Mouse (Mus musculus) kidney, embryonic 15.5 days (tissue): ENCODE results near the gene Gm11634. TPM values are rescaled to one million over a fixed set of nuclear protein-coding genes. Genes with fewer than 3 reads are reported as not detected.
"Not testable (repeated sequence)": the region's sequence is repeated elsewhere in the genome, so short reads cannot be mapped to it uniquely, and the experiment has no call there.

Source experiments
- ATAC-seq: fragments of 200-750 bp; cut with Nextera tagmentation; replicated peaks from 2 replicates; pipeline ENCODE4 v1.8.0; 2017; ENCODE audit warnings: moderate TSS enrichment; ENCODE audit not compliant: low FRiP score
- H3K27ac ChIP-seq: fragments of 300-500 bp; sonication (generic); 2 replicates; pipeline ENCODE4 v1.5.1; 2015; ENCODE audit warnings: mild to moderate bottlenecking, inconsistent platforms
- H3K27me3 ChIP-seq: fragments of 300-500 bp; sonication (generic); 2 replicates; pipeline ENCODE4 v1.6.1; 2015; ENCODE audit warnings: inconsistent platforms
- H3K36me3 ChIP-seq: fragments of 300-500 bp; sonication (generic); 2 replicates; pipeline ENCODE4 v1.6.1; 2015; ENCODE audit warnings: inconsistent platforms
- H3K4me1 ChIP-seq: fragments of 300-500 bp; sonication (generic); 2 replicates; pipeline ENCODE4 v1.6.1; 2015; ENCODE audit warnings: inconsistent platforms
- H3K4me2 ChIP-seq: fragments of 300-500 bp; sonication (generic); 2 replicates; pipeline ENCODE4 v1.6.1; 2015; ENCODE audit warnings: moderate library complexity, mild to moderate bottlenecking, inconsistent platforms
- H3K4me3 ChIP-seq: fragments of 300-500 bp; sonication (generic); replicated peaks from 2 replicates; pipeline ENCODE4 v1.5.1; 2015; ENCODE audit warnings: mild to moderate bottlenecking, inconsistent platforms
- H3K9ac ChIP-seq: fragments of 300-500 bp; sonication (generic); 2 replicates; pipeline ENCODE4 v1.6.1; 2015; ENCODE audit warnings: mild to moderate bottlenecking, inconsistent platforms
- H3K9me3 ChIP-seq: fragments of 300-500 bp; sonication (generic); replicated peaks from 2 replicates; pipeline ENCODE4 v1.6.1; 2016; ENCODE audit warnings: inconsistent platforms
- WGBS: fragments of 180-500 bp; shearing (Covaris S2); methylation state at CpG from one replicate; pipeline ENCODE4 v1.1.7; 2015; ENCODE audit warnings: mixed read lengths; 5-methylcytosine and 5-hydroxymethylcytosine counted together
- polyA plus RNA-seq: library from polyadenylated mRNA; unstranded; fragments of >200 nt; fragmentation: Nextera tagmentation; extraction: Ambion mirVana; gene quantifications from 2 replicates; pipeline ENCODE4 v1.2.1, GENCODE M21; 2015

The Gm11634 gene
- not detected in 2 replicates for polyA plus RNA-seq

GRCm38 (mm10) chr11:101599156-101599555 lies at the start of gene Gm11634:
Gene Gm11634 (minus strand): TSS chr11:101599256.
- Histone ChIP-seq H3K4me2 (no peak within 1 kb of the TSS), H3K9me3 (no peaks in the 10 kb centered on the region), H3K9ac (no peak within 1 kb of the TSS), H3K36me3 (no peaks in the 10 kb centered on the region), H3K27me3 (0 out of 2 replicates have a peak, but pooled peaks cover 10% of the 10 kb centered on the region), H3K27ac (no peak within 1 kb of the TSS), H3K4me1 (peaks cover 1% of the 10 kb centered on the region; the same call in 1 of the 2 replicates), H3K4me3 (no peak within 1 kb of the TSS)
- 78% methylated on average over 6 of the region's 6 CpGs for WGBS
- ATAC-seq, result no peak

GRCm38 (mm10) chr11:101647093-101647492 lies 48.0 kb upstream of the Gm11634 start:
- 93% methylated on average over 10 of the region's 10 CpGs for WGBS
- not testable (repeated sequence) for H3K27ac ChIP-seq

GRCm38 (mm10) chr11:101646283-101646794 lies 47.3 kb upstream of the Gm11634 start:
- H3K4me2 ChIP-seq, result peak overlapping the region; percentile 56
- not testable (repeated sequence) for H3K9me3 ChIP-seq, H3K27me3 ChIP-seq, H3K36me3 ChIP-seq, ATAC-seq, H3K4me1 ChIP-seq
- H3K27ac ChIP-seq, result peak overlapping the region; percentile 93
- peak overlapping the region; percentile 38 for H3K4me3 ChIP-seq
- H3K9ac ChIP-seq, result peak overlapping the region; percentile 39; the same call in 1 of the 2 replicates
- WGBS, result 11% methylated on average over 16 of the region's 16 CpGs

More at GRCm38 (mm10) chr11:101647093-101647492, 48.0 kb upstream of the Gm11634 start:
- not testable (repeated sequence) for H3K36me3 ChIP-seq, H3K9me3 ChIP-seq, H3K4me3 ChIP-seq, H3K4me2 ChIP-seq, H3K4me1 ChIP-seq, ATAC-seq, H3K9ac ChIP-seq, H3K27me3 ChIP-seq

GRCm38 (mm10) chr11:101645411-101646282 lies 46.6 kb upstream of the Gm11634 start:
- H3K9me3 ChIP-seq, result not testable (repeated sequence)
- peak overlapping the region; percentile 39; the same call in 1 of the 2 replicates for H3K9ac ChIP-seq

GRCm38 (mm10) chr11:101645043-101645410 lies 46.0 kb upstream of the Gm11634 start:
- H3K4me3 ChIP-seq, H3K4me2 ChIP-seq, H3K9ac ChIP-seq, H3K36me3 ChIP-seq, ATAC-seq, H3K9me3 ChIP-seq, H3K27me3 ChIP-seq: not testable (repeated sequence)
- peak overlapping the region; percentile 75 for H3K27ac ChIP-seq
- peaks cover 10% of the 10 kb centered on the region; the same call in 1 of the 2 replicates for H3K4me1 ChIP-seq
- 1% methylated on average over 4 of the region's 4 CpGs for WGBS

More at GRCm38 (mm10) chr11:101645411-101646282, 46.6 kb upstream of the Gm11634 start:
- Histone ChIP-seq H3K27ac (peak overlapping the region; percentile 93), H3K4me1 (peaks cover 10% of the 10 kb centered on the region; the same call in 1 of the 2 replicates), H3K4me2 (peak overlapping the region; percentile 56), H3K4me3 (peak overlapping the region; percentile 38)
- WGBS, result under 1% methylated on average over 45 of the region's 56 CpGs
- not testable (repeated sequence) for H3K27me3 ChIP-seq, H3K36me3 ChIP-seq
- ATAC-seq, result peak; percentile 87

- no peaks in the 10 kb centered on the region for H3K9me3 ChIP-seq
- H3K4me1 ChIP-seq, result peaks cover 10% of the 10 kb centered on the region; the same call in 1 of the 2 replicates
- no peak overlapping the region for H3K4me2 ChIP-seq
- ATAC-seq, result no peak
- no peaks in the 10 kb centered on the region for H3K36me3 ChIP-seq
- H3K27me3 ChIP-seq, result no peaks in the 10 kb centered on the region
- 68% methylated on average over 3 of the region's 3 CpGs for WGBS
- no peak overlapping the region for H3K9ac ChIP-seq
- H3K27ac ChIP-seq, result 0 out of 2 replicates have a peak overlapping the region, but pooled peaks have one; percentile 75
- H3K4me3 ChIP-seq, result no peak overlapping the region
Observed at GRCm38 (mm10) chr11:101644591-101644990, 45.5 kb upstream of the Gm11634 start.

- no peaks in the 10 kb centered on the region for H3K9me3 ChIP-seq
- no peak for ATAC-seq
- 57% methylated on average over 5 of the region's 5 CpGs for WGBS
- H3K4me2 ChIP-seq, result no peak overlapping the region
- 0 out of 2 replicates have a peak overlapping the region, but pooled peaks have one; percentile 75 for H3K27ac ChIP-seq
- peaks cover 10% of the 10 kb centered on the region; the same call in 1 of the 2 replicates for H3K4me1 ChIP-seq
- no peaks in the 10 kb centered on the region for H3K36me3 ChIP-seq
- H3K27me3 ChIP-seq, result no peaks in the 10 kb centered on the region
- no peak overlapping the region for H3K9ac ChIP-seq
- no peak overlapping the region for H3K4me3 ChIP-seq
Observed at GRCm38 (mm10) chr11:101642931-101643330, 43.9 kb upstream of the Gm11634 start.

GRCm38 (mm10) chr11:101641710-101642642 lies 42.9 kb upstream of the Gm11634 start:
- H3K4me3 ChIP-seq, result 0 out of 2 replicates have a peak overlapping the region, but pooled peaks have one; percentile 43
- peak overlapping the region; percentile 58; the same call in 1 of the 2 replicates for H3K4me2 ChIP-seq
- not testable (repeated sequence) for H3K9ac ChIP-seq, H3K27me3 ChIP-seq, H3K36me3 ChIP-seq, H3K9me3 ChIP-seq
- peaks cover 10% of the 10 kb centered on the region; the same call in 1 of the 2 replicates for H3K4me1 ChIP-seq
- WGBS, result 6% methylated on average over 14 of the region's 26 CpGs
- H3K27ac ChIP-seq, result peak overlapping the region; percentile 85
- ATAC-seq, result peak; percentile 85

- peak overlapping the region; percentile 58 for H3K4me2 ChIP-seq
- not testable (repeated sequence) for H3K36me3 ChIP-seq, H3K9me3 ChIP-seq, H3K27me3 ChIP-seq, H3K4me1 ChIP-seq
- ATAC-seq, result peak; percentile 67
- 5% methylated on average over 53 of the region's 53 CpGs for WGBS
- 0 out of 2 replicates have a peak overlapping the region, but pooled peaks have one; percentile 26 for H3K9ac ChIP-seq
- peak overlapping the region; percentile 43 for H3K4me3 ChIP-seq
- H3K27ac ChIP-seq, result peak overlapping the region; percentile 85
Observed at GRCm38 (mm10) chr11:101640857-101641709, 42.0 kb upstream of the Gm11634 start.

- Histone ChIP-seq H3K27me3 (no peaks in the 10 kb centered on the region), H3K9me3 (no peaks in the 10 kb centered on the region), H3K9ac (no peak overlapping the region), H3K4me1 (peaks cover 18% of the 10 kb centered on the region), H3K36me3 (peaks cover 9% of the 10 kb centered on the region), H3K4me2 (no peak overlapping the region), H3K4me3 (no peak overlapping the region), H3K27ac (no peak overlapping the region)
- 91% methylated on average over 4 of the region's 4 CpGs for WGBS
- ATAC-seq, result no peak
Observed at GRCm38 (mm10) chr11:101639761-101640160, 40.7 kb upstream of the Gm11634 start.
